27 mouse cellular contexts compared by ENCODE assay signal in genomic region chr10:96253671-96254070, GRCm38 (mm10).
DNase-seq lines count a peak whose midpoint lies in the region; ATAC-seq and TF ChIP-seq lines count a peak whose summit lies in the region.
"Had no signal": no experiment of that assay in that cellular context is flagged by ENCODE, and none has a peak within 500 bp of the region (broad histone marks: within the 10 kb centered on the region; RNA-seq: fewer than 3 reads in every experiment).

No protein-coding gene starts in this region.

- H3K9me3 ChIP-seq in CH12.LX (replicated peaks; ENCODE audit: low read length): peaks cover 3% of the 10 kb centered on the region
- no peaks in the 10 kb centered on the region for H3K9me3 ChIP-seq in hindbrain, embryonic 10.5 days
- H3K9me3 ChIP-seq: forebrain, embryonic 10.5 days; forebrain, embryonic 13.5 days; heart, embryonic 12.5 days; heart, embryonic 15.5 days had no signal

- H3K4me1 ChIP-seq in CH12.LX (ENCODE audit: control insufficient read depth in 1 of 2, insufficient read depth in 2 of 2): peaks cover 7 to 10% of the 10 kb centered on the region in 2 experiments; a peak in 3 of 4 replicates
- peaks cover 8% of the 10 kb centered on the region for H3K4me1 ChIP-seq in bone marrow macrophage, adult 2 months (ENCODE audit: control insufficient read depth, insufficient read depth, low read length)
- H3K4me1 ChIP-seq in hindbrain, embryonic 10.5 days (replicated peaks): no peaks in the 10 kb centered on the region
- H3K4me1 ChIP-seq: forebrain, embryonic 10.5 days; forebrain, embryonic 13.5 days; heart, embryonic 12.5 days; heart, embryonic 15.5 days had no signal

- peak overlapping the region; percentile 44; the same call in 1 of the 2 replicates for H3K9ac ChIP-seq in CH12.LX (ENCODE audit: insufficient read depth, low read depth)
- H3K9ac ChIP-seq: forebrain, embryonic 13.5 days; heart, embryonic 12.5 days; heart, embryonic 15.5 days; hindbrain, embryonic 14.5 days had no signal

- H3K4me2 ChIP-seq in CH12.LX (ENCODE audit: insufficient read depth, low read depth, poor library complexity, severe bottlenecking): peak overlapping the region; percentile 67
- H3K4me2 ChIP-seq: forebrain, embryonic 13.5 days; heart, embryonic 12.5 days; heart, embryonic 15.5 days; hindbrain, embryonic 14.5 days had no signal

- no peak for TF ChIP-seq POLR2A in CH12.LX (IDR thresholded peaks at IDR 0.05; ENCODE audit: low read depth, low read length)
- no peak for TF ChIP-seq POLR2A in bone marrow macrophage, adult 2 months (IDR thresholded peaks at IDR 0.05; ENCODE audit: borderline replicate concordance, low read depth, low read length)

- H3K27ac ChIP-seq in CH12.LX (ENCODE audit: insufficient read depth, low read depth): no peak overlapping the region
- H3K27ac ChIP-seq in bone marrow macrophage, adult 2 months (ENCODE audit: insufficient read depth, low read depth, low read length): peak overlapping the region; percentile 43
- no peak overlapping the region for H3K27ac ChIP-seq in hindbrain, embryonic 10.5 days
- H3K27ac ChIP-seq: forebrain, embryonic 10.5 days; forebrain, embryonic 13.5 days; heart, embryonic 15.5 days; hindbrain, embryonic 14.5 days; hindbrain, postnatal 0 days had no signal

- peak; percentile 43 for DNase-seq in CD4-positive, CD25-positive, alpha-beta regulatory T cell, adult 2 months (ENCODE audit: low read depth, low spot score)
- DNase-seq in CH12.LX (ENCODE audit: extremely low read depth): no peak
- no peak for DNase-seq in right cerebral cortex, postnatal 10 days (ENCODE audit: low spot score in 2 of 2)
- DNase-seq in right cerebral cortex, postnatal 25 days: no peak
- DNase-seq in cerebellum, postnatal 10 days: no peak
- DNase-seq in hindbrain, embryonic 10.5 days (ENCODE audit: low spot score): no peak
- DNase-seq: adrenal gland, adult 2 months; adrenal gland, postnatal 25 days; cerebellum, adult 2 months; cerebellum, adult 9-11 months; cerebellum, postnatal 36 days; embryo, embryonic 11 days; gastrocnemius, postnatal 10 days; gastrocnemius, postnatal 36 days; heart, postnatal 10 days; heart, postnatal 36 days; kidney, adult 18-20 months had no signal

- no peak for TF ChIP-seq RAD21 in CH12.LX (IDR thresholded peaks at IDR 0.05; ENCODE audit: low read depth, low read length)

- no peaks in the 10 kb centered on the region for H3K79me2 ChIP-seq in CH12.LX (replicated peaks; ENCODE audit: control insufficient read depth, extremely low read depth, insufficient read depth, poor library complexity, severe bottlenecking)

- in situ Hi-C loops in CH12.LX (cut with MboI; ENCODE audit: low pct_ligation_motif_present, low pct_unique_long_range_greater_than_20kb, low sequenced_read_pairs): no loop called here

- no peak overlapping the region for H3K4me3 ChIP-seq in CH12.LX (replicated peaks in 1 of 3; ENCODE audit: low read depth in 2 of 3, low read length in 2 of 3, poor library complexity in 1 of 3)
- no peak overlapping the region for H3K4me3 ChIP-seq in bone marrow macrophage, adult 2 months (ENCODE audit: insufficient read depth, low read length)
- H3K4me3 ChIP-seq in hindbrain, embryonic 10.5 days: no peak overlapping the region
- H3K4me3 ChIP-seq: forebrain, embryonic 10.5 days; forebrain, embryonic 13.5 days; heart, embryonic 12.5 days; heart, embryonic 15.5 days had no signal

- H3K27me3 ChIP-seq in CH12.LX (replicated peaks): no peaks in the 10 kb centered on the region
- no peaks in the 10 kb centered on the region for H3K27me3 ChIP-seq in hindbrain, embryonic 10.5 days (ENCODE audit: insufficient read depth, poor library complexity, severe bottlenecking)
- H3K27me3 ChIP-seq: forebrain, embryonic 13.5 days; heart, embryonic 12.5 days; heart, embryonic 15.5 days had no signal

- TF ChIP-seq EP300 in CH12.LX (IDR thresholded peaks at IDR 0.05; ENCODE audit: low read length): no peak

- dilution Hi-C loops in CH12.LX (cut with MboI; ENCODE audit: extremely low pct_ligation_motif_present, extremely low pct_unique_long_range_greater_than_20kb, low sequenced_read_pairs): no loop called here

- ATAC-seq in megakaryocyte progenitor cell, adult 5-6 weeks (replicated peaks; ENCODE audit: poor library complexity): 0 out of 2 replicates have a peak, but pooled peaks have one; percentile 20
- ATAC-seq: forebrain, embryonic 13.5 days; forebrain, embryonic 16.5 days; hindbrain, postnatal 0 days; intestine, embryonic 16.5 days had no signal

- no peak for TF ChIP-seq CTCF in CH12.LX (conservative IDR thresholded peaks at IDR 0.05 in 1 of 2, IDR thresholded peaks at IDR 0.05 in 1 of 2; ENCODE audit: low read depth in 2 of 2, low read length in 2 of 2)
- TF ChIP-seq CTCF in bone marrow macrophage, adult 2 months (IDR thresholded peaks at IDR 0.05; ENCODE audit: low read depth, low read length): no peak

- H3K36me3 ChIP-seq in CH12.LX (replicated peaks in 1 of 2; ENCODE audit: control insufficient read depth in 1 of 2, insufficient read depth in 1 of 2, low read length in 1 of 2): no peaks in the 10 kb centered on the region
- no peaks in the 10 kb centered on the region for H3K36me3 ChIP-seq in hindbrain, embryonic 10.5 days
- H3K36me3 ChIP-seq: forebrain, embryonic 10.5 days; heart, embryonic 12.5 days; heart, embryonic 15.5 days had no signal

TF ChIP-seq in CH12.LX, 34 proteins besides CTCF, POLR2A, EP300 and RAD21:
- no peak for TF ChIP-seq TCF12 (IDR thresholded peaks at IDR 0.05; ENCODE audit: low read depth, low read length)
- TF ChIP-seq PAX5 (IDR thresholded peaks at IDR 0.05; ENCODE audit: low read length): no peak
- no peak for TF ChIP-seq MAZ (IDR thresholded peaks at IDR 0.05; ENCODE audit: low read depth, low read length)
- TF ChIP-seq TBP (conservative IDR thresholded peaks at IDR 0.05; ENCODE audit: low read depth, low read length): no peak
- TF ChIP-seq MEF2A (IDR thresholded peaks at IDR 0.05; ENCODE audit: borderline replicate concordance, low read depth, low read length): no peak
- TF ChIP-seq ZKSCAN1 (IDR thresholded peaks at IDR 0.05; ENCODE audit: borderline replicate concordance, low read depth, low read length): no peak
- no peak for TF ChIP-seq BHLHE40 (IDR thresholded peaks at IDR 0.05; ENCODE audit: low read depth, low read length)
- no peak for TF ChIP-seq HCFC1 (IDR thresholded peaks at IDR 0.05; ENCODE audit: low read depth, low read length)
- TF ChIP-seq UBTF (IDR thresholded peaks at IDR 0.05; ENCODE audit: low read depth, low read length): no peak
- TF ChIP-seq E2F4 (IDR thresholded peaks at IDR 0.05; ENCODE audit: insufficient replicate concordance, low read depth, low read length): no peak
- no peak for TF ChIP-seq USF2 (conservative IDR thresholded peaks at IDR 0.05; ENCODE audit: low read depth, low read length)
- TF ChIP-seq JUND (conservative IDR thresholded peaks at IDR 0.05; ENCODE audit: low read depth, low read length): no peak
- no peak for TF ChIP-seq MAX (IDR thresholded peaks at IDR 0.05; ENCODE audit: low read length)
- no peak for TF ChIP-seq ETS1 (conservative IDR thresholded peaks at IDR 0.05; ENCODE audit: low read depth, low read length)
- TF ChIP-seq ZMIZ1 (IDR thresholded peaks at IDR 0.05; ENCODE audit: low read depth, low read length): no peak
- no peak for TF ChIP-seq RCOR1 (conservative IDR thresholded peaks at IDR 0.05; ENCODE audit: low read depth, low read length)
